Mouse (Mus musculus) R1 (cell line): ENCODE data around the gene Elp1.

Source experiments
- DNase-seq: peaks from one replicate; pipeline ENCODE4 v3.0.0-alpha.2; 2018; ENCODE audit warnings: low read depth, low spot score

The Elp1 gene

GRCm38 (mm10) chr4:56768913-56769312, 33.2 kb downstream of the Elp1 start:
- DNase-seq = no peak

GRCm38 (mm10) chr4:56767861-56768284, 34.3 kb downstream of the Elp1 start:
- no peak for DNase-seq

DNA sequence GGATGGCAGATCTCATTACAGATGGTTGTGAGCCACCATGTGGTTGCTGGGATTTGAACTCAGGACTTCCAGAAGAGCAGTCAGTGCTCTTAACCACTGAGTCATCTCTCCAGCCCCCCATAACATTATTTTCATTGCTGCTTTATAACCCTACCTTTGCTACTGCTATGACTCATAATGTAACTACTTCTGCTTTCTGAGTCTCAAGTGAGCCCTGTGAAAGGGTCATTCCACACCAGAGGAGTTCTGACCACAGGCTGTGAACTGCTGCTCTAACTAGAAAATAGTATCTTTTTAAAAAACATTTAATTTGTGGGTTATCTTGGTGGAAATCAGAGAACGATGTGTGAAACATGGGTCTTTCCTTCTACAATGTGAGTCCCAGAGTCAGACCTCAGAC, 44.4 kb downstream of the Elp1 start:
- DNase-seq = no peak

- DNase-seq = no peak
These were observed 45.0 kb downstream of the Elp1 start for GRCm38 (mm10) chr4:56756966-56757600.

GRCm38 (mm10) chr4:56756021-56756420, 46.1 kb downstream of the Elp1 start:
- DNase-seq = no peak

DNA sequence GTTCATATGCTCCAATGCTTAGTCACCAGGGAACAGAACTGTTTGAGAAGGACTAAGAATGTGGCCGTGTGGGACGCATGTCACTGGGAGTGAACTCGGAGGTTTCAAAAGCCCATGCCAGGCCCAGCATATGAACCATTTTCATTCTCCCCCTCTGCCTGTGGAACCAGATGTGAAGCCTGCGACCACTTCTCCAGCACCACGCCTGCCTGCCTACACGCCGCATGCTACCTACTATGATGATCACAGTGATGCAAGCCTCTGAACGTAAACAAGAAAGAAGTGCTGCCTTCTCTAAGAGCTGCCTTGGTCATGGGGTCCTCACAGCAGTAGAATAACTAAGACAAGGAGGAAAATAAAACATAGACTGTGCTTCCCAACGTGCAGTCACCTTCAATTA, 54.7 kb downstream of the Elp1 start:
- DNase-seq = no peak

DNA sequence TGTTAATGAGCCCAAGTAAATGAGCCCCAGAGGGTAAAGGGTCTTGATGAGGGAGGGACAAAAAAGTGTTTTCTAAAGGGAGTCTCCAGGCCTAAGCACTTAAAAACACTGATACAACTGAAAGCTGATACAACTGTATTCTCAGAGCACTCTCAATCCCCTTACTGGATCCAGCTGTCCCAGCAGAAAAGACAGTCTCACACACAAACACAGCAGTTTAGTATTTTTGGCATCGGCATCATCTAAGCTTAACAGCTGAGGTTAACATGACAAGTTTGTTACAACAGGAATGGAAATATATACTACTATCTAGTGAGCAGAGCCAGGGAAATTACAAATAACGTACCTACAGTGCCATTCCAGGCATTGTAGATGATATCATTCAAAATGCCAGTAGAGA, 55.8 kb downstream of the Elp1 start:
- DNase-seq = no peak

GRCm38 (mm10) chr4:56743363-56744195, 58.6 kb downstream of the Elp1 start, which contains the start of gene Actl7a:
Gene Actl7a, plus strand, starts transcription at chr4:56743413.
- DNase-seq = no peak

DNA sequence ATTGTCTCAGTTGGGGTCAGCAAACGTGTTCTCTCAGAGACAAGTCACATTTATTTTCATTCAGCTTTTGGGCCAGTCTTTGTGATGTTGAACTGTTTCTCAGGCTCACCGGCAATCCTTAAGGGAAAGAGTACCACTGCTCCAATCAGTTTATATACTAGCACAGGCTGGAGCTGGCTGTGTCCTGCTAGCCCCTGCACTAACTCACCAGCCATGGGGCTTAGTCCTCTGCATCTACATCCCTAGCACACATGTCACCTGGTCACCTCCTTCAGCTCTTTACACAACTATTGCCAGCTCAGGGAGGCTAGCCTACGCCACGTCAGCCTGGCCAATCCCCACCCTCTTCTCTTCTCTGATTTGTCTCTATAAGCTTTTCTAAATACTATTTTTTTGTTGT, 59.4 kb downstream of the Elp1 start:
- DNase-seq = no peak

DNA sequence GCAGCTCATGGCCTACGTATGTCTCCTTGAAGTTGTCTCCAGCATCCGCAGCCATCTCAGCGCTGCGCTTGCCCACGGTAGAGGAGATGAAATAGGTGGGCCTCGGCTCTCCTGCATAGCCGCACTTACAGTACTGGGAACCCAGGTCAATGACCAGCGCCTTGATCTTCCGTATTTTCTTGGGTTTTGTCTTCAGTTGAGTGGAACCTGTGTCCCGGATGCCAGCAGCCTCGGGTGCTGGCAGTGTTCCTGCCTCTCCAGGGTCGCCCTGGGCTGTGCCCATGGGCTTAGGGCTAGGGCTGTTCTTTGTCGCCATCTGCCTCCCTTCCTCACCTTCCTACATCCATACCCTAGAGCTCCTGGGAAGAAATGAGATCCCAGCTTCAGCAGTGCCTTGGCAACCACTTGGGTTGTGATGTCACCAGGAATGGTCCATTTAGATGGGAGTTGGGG, 61.1 kb downstream of the Elp1 start, which contains the start of gene Actl7b:
Gene Actl7b, minus strand, starts transcription at position 403 of the 453 bp plus-strand sequence.
- no peak for DNase-seq

- no peak for DNase-seq
These were observed 61.5 kb downstream of the Elp1 start for GRCm38 (mm10) chr4:56740611-56741010.

DNA sequence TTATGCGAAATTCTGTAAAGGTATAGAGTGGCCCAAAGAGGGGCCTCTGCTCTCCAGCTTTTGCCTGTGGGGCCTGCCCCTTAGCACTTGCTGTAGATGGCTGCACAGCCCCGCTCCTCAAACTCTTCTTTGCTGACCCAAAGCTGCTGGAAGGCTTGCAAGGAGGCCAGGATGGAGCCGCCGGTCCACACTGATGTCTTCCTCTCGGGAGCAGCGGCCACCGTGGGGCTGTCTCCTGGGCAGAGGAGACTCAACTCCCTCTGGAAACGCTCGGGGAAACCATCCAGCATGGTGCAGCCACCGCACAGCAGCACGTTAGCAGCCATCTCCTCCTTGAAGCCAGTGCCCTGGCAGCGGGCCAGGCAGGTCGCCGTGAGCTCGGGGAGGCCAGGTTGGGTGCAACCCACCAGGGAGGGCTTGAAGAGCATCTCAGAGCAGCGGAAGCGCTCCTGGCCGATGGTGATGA, 62.1 kb downstream of the Elp1 start, which contains the start of gene Gm26657:
Gene Gm26657, plus strand, starts transcription at position 51 of the 466 bp plus-strand sequence.
- peak; percentile 19 for DNase-seq

- DNase-seq = peak; percentile 83
These were observed 76.3 kb downstream of the Elp1 start for GRCm38 (mm10) chr4:56725839-56726238.

DNA sequence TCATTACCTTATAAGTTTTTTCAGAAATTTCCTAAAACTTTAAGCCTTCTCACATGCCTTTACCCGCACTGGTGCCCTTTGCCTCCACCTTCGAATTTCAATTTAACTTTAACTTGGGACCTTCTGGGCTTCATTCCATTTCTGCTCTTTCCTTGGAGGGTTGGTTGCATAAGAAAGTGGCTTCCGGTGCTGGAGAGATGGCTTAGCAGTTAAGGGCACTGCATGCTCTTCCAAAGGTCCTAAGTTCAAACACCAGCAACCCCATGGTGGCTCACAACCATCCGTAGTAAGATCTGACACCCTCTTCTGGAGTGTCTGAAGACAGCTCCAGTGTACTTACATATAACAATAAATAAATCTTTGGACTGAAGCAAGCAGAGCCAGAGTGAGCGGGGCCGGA, 78.9 kb downstream of the Elp1 start:
- DNase-seq = no peak

GRCm38 (mm10) chr4:56722346-56722745, 79.8 kb downstream of the Elp1 start:
- no peak for DNase-seq

DNA sequence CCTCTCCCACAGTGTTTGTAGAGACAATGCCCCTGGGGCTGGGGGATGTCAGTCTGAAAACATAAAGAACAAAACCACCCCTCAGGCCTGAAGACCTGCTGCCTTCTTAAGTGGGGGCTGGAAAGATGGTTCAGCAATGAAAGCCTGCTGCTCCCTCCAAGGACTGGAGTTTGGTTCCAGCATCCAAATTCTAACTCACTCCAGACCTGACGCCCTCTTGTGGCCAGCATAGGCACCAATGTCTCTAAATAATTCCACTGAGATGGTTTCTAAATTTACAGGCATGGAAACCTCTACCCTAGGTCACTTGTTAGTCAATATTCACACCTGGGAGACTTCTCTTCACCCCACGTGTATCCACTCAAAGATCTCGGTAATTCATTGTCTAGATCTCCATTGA, 80.7 kb downstream of the Elp1 start:
- DNase-seq = peak; percentile 63

GRCm38 (mm10) chr4:56720403-56720802, 81.7 kb downstream of the Elp1 start:
- DNase-seq = no peak

DNA sequence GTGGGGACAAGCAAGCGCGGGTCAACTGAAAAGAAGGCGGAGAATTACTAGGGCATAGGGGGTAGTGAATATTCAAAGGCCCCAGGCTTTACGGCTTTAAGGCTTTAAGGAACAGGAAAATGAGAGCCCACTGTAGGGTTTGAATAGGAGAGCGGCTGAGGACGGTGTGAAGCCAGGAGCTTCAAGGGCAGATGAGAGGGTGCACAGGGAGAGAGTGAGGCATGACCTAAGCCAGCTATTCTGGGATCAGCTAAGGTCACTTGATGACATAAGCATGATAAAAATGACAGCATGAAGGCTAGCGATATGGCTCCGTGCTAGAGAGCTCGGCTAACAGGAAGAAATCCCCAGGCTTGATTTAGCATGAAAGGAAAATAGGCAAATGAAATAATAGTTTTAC, 82.7 kb downstream of the Elp1 start:
- no peak for DNase-seq

GRCm38 (mm10) chr4:56718573-56719442, 83.3 kb downstream of the Elp1 start:
- DNase-seq = no peak

DNA sequence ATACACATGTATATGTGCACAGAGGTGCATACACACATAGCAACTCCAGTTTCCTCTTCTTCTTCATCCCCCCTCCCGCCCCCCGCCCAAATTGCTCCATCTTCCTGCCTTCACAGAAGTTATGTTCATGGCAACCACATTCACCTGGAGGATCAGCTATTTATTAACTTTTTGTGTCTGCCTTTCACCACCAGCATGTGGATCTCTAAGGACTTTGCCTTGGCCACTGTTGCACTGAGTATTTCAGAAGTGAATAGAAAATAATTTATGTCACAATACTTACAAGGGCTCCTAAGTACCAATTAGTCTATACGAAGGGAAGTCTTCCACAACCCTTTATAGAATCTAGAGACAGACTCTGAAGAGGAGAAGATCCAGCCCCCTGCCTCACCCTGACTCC, 84.2 kb downstream of the Elp1 start:
- no peak for DNase-seq

GRCm38 (mm10) chr4:56716801-56717200, 85.3 kb downstream of the Elp1 start:
- DNase-seq = no peak

GRCm38 (mm10) chr4:56713155-56713554, 89.0 kb downstream of the Elp1 start:
- DNase-seq = no peak
